Mouse (Mus musculus): ENCODE data around the gene Gxylt2.

Gxylt2 gene

GRCm38 (mm10) chr6:100715296-100715828 lies 10.8 kb downstream of the Gxylt2 start:
- DNase-seq (ENCODE audit: extremely low spot score, low spot score), result no peak

- no peak for DNase-seq (ENCODE audit: extremely low spot score, low spot score)
Measured at GRCm38 (mm10) chr6:100716152-100716551, 11.6 kb downstream of the Gxylt2 start.

- no peak for DNase-seq (ENCODE audit: extremely low spot score, low spot score)
Measured at GRCm38 (mm10) chr6:100716817-100717216, 12.3 kb downstream of the Gxylt2 start.

- DNase-seq (ENCODE audit: extremely low spot score, low spot score), result no peak
Measured at GRCm38 (mm10) chr6:100720098-100720501, 15.6 kb downstream of the Gxylt2 start.

- no peak for DNase-seq (ENCODE audit: extremely low spot score, low spot score)
Measured at GRCm38 (mm10) chr6:100720882-100721721, 16.6 kb downstream of the Gxylt2 start.

- no peak for DNase-seq (ENCODE audit: extremely low spot score, low spot score)
Measured at GRCm38 (mm10) chr6:100731996-100732375, 27.5 kb downstream of the Gxylt2 start.

GRCm38 (mm10) chr6:100732376-100733021 lies 28.0 kb downstream of the Gxylt2 start:
- DNase-seq (ENCODE audit: extremely low spot score, low spot score), result peak; percentile 39

- DNase-seq (ENCODE audit: extremely low spot score, low spot score), result no peak
Measured at GRCm38 (mm10) chr6:100733218-100733617, 28.7 kb downstream of the Gxylt2 start.

GRCm38 (mm10) chr6:100734321-100734720 lies 29.8 kb downstream of the Gxylt2 start:
- no peak for DNase-seq (ENCODE audit: extremely low spot score, low spot score)

GRCm38 (mm10) chr6:100758431-100759208 lies 54.1 kb downstream of the Gxylt2 start:
- DNase-seq (ENCODE audit: extremely low spot score, low spot score), result no peak

- DNase-seq (ENCODE audit: extremely low spot score, low spot score), result no peak
Measured at GRCm38 (mm10) chr6:100767756-100768155, 63.2 kb downstream of the Gxylt2 start.

GRCm38 (mm10) chr6:100775923-100776505 lies 71.5 kb downstream of the Gxylt2 start:
- DNase-seq (ENCODE audit: extremely low spot score, low spot score), result peak; percentile 22

- DNase-seq (ENCODE audit: extremely low spot score, low spot score), result no peak
Measured at GRCm38 (mm10) chr6:100778595-100778994, 74.1 kb downstream of the Gxylt2 start.

- peak; percentile 41 for DNase-seq (ENCODE audit: extremely low spot score, low spot score)
Measured at GRCm38 (mm10) chr6:100780421-100780820, 75.9 kb downstream of the Gxylt2 start.

GRCm38 (mm10) chr6:100781644-100782043 lies 77.1 kb downstream of the Gxylt2 start:
- DNase-seq (ENCODE audit: extremely low spot score, low spot score), result no peak

GRCm38 (mm10) chr6:100787726-100788125 lies 83.2 kb downstream of the Gxylt2 start:
- DNase-seq (ENCODE audit: extremely low spot score, low spot score), result no peak

- no peak for DNase-seq (ENCODE audit: extremely low spot score, low spot score)
Measured at GRCm38 (mm10) chr6:100789161-100789560, 84.6 kb downstream of the Gxylt2 start.

GRCm38 (mm10) chr6:100792055-100792659 lies 87.6 kb downstream of the Gxylt2 start:
- no peak for DNase-seq (ENCODE audit: extremely low spot score, low spot score)

GRCm38 (mm10) chr6:100792973-100793769 lies 88.6 kb downstream of the Gxylt2 start:
- DNase-seq (ENCODE audit: extremely low spot score, low spot score), result no peak

- DNase-seq (ENCODE audit: extremely low spot score, low spot score), result no peak
Measured at GRCm38 (mm10) chr6:100795797-100796196, 91.3 kb downstream of the Gxylt2 start.
